Mouse (Mus musculus): Measurements from ENCODE around the gene Tmem253. TPM values are rescaled to one million over a fixed set of nuclear protein-coding genes. Genes with fewer than 3 reads are reported as not detected.
A peak's percentile ranks its signal among the peaks of the same experiment; 100 is the strongest.

Tmem253 gene
- total and polyA plus RNA-seq, 2 experiments from 2014 or later: 0.38 to 0.67 TPM

GRCm38 (mm10) chr14:51995219-51995871 lies 20.1 kb upstream of the Tmem253 start:
- no peak overlapping the region for H3K9ac ChIP-seq
- DNase-seq (no peak), ATAC-seq (no peak)
- no peak overlapping the region for H3K4me2 ChIP-seq (ENCODE audit: low read depth)
- no peaks in the 10 kb centered on the region for H3K4me1 ChIP-seq (ENCODE audit: insufficient read depth)
- WGBS: 77% methylated on average over 12 of the region's 12 CpGs
- H3K27me3 ChIP-seq (ENCODE audit: insufficient read depth, low read length): no peaks in the 10 kb centered on the region
- no peak overlapping the region for H3K4me3 ChIP-seq (ENCODE audit: low read depth, low read length)
- H3K27ac ChIP-seq (ENCODE audit: low read depth, low read length): no peak overlapping the region
- peaks cover 85% of the 10 kb centered on the region for H3K36me3 ChIP-seq (ENCODE audit: insufficient read depth)
- H3K9me3 ChIP-seq (ENCODE audit: low read length): no peaks in the 10 kb centered on the region
- no peak for TF ChIP-seq CTCF (IDR thresholded peaks at IDR 0.05; ENCODE audit: low read depth)

GRCm38 (mm10) chr14:51996231-51996841 lies 19.1 kb upstream of the Tmem253 start:
- 87% methylated on average over 13 of the region's 13 CpGs for WGBS
- H3K27ac ChIP-seq (ENCODE audit: low read depth, low read length): no peak overlapping the region
- H3K36me3 ChIP-seq (ENCODE audit: insufficient read depth): peaks cover 83% of the 10 kb centered on the region
- no peaks in the 10 kb centered on the region for H3K4me1 ChIP-seq (ENCODE audit: insufficient read depth)
- TF ChIP-seq CTCF (IDR thresholded peaks at IDR 0.05; ENCODE audit: low read depth): peak; percentile 44
- H3K27me3 ChIP-seq (ENCODE audit: insufficient read depth, low read length): no peaks in the 10 kb centered on the region
- no peak overlapping the region for H3K4me2 ChIP-seq (ENCODE audit: low read depth)
- no peaks in the 10 kb centered on the region for H3K9me3 ChIP-seq (ENCODE audit: low read length)
- no peak overlapping the region for H3K4me3 ChIP-seq (ENCODE audit: low read depth, low read length)
- H3K9ac ChIP-seq: no peak overlapping the region
- peak; percentile 33 for ATAC-seq
- DNase-seq: peak; percentile 35

- Histone ChIP-seq H3K4me1 (ENCODE audit: insufficient read depth) (no peaks in the 10 kb centered on the region), H3K4me3 (ENCODE audit: low read depth, low read length) (no peak overlapping the region), H3K27ac (ENCODE audit: low read depth, low read length) (no peak overlapping the region), H3K9ac (no peak overlapping the region), H3K36me3 (ENCODE audit: insufficient read depth) (peaks cover 81% of the 10 kb centered on the region), H3K4me2 (ENCODE audit: low read depth) (no peak overlapping the region), H3K27me3 (ENCODE audit: insufficient read depth, low read length) (no peaks in the 10 kb centered on the region), H3K9me3 (ENCODE audit: low read length) (no peaks in the 10 kb centered on the region)
- WGBS: 31% methylated on average over 17 of the region's 17 CpGs
- no peak for TF ChIP-seq CTCF (IDR thresholded peaks at IDR 0.05; ENCODE audit: low read depth)
- DNase-seq (no peak), ATAC-seq (peak; percentile 30)
Measured at GRCm38 (mm10) chr14:51996866-51997265, 18.6 kb upstream of the Tmem253 start.

GRCm38 (mm10) chr14:51997483-51997882 lies 18.0 kb upstream of the Tmem253 start:
- H3K4me3 ChIP-seq (ENCODE audit: low read depth, low read length): no peak overlapping the region
- no peaks in the 10 kb centered on the region for H3K9me3 ChIP-seq (ENCODE audit: low read length)
- peaks cover 82% of the 10 kb centered on the region for H3K36me3 ChIP-seq (ENCODE audit: insufficient read depth)

GRCm38 (mm10) chr14:52003981-52004495 lies 11.4 kb upstream of the Tmem253 start:
- H3K9me3 ChIP-seq (ENCODE audit: low read length): no peaks in the 10 kb centered on the region

More at GRCm38 (mm10) chr14:51997483-51997882, 18.0 kb upstream of the Tmem253 start:
- TF ChIP-seq CTCF (IDR thresholded peaks at IDR 0.05; ENCODE audit: low read depth): no peak
- WGBS: 93% methylated on average over 14 of the region's 14 CpGs
- Histone ChIP-seq H3K4me1 (ENCODE audit: insufficient read depth) (no peaks in the 10 kb centered on the region), H3K9ac (no peak overlapping the region), H3K27me3 (ENCODE audit: insufficient read depth, low read length) (no peaks in the 10 kb centered on the region), H3K27ac (ENCODE audit: low read depth, low read length) (no peak overlapping the region), H3K4me2 (ENCODE audit: low read depth) (no peak overlapping the region)
- no peak for ATAC-seq
- DNase-seq: no peak

GRCm38 (mm10) chr14:52005141-52005540 lies 10.3 kb upstream of the Tmem253 start:
- no peak overlapping the region for H3K4me2 ChIP-seq (ENCODE audit: low read depth)
- H3K4me3 ChIP-seq (ENCODE audit: low read depth, low read length): no peak overlapping the region
- 0 out of 2 replicates have a peak overlapping the region, but pooled peaks have one; percentile 58 for H3K9ac ChIP-seq
- TF ChIP-seq CTCF (IDR thresholded peaks at IDR 0.05; ENCODE audit: low read depth): no peak
- H3K9me3 ChIP-seq (ENCODE audit: low read length): no peaks in the 10 kb centered on the region
- ATAC-seq (no peak), DNase-seq (no peak)
- 58% methylated on average over 7 of the region's 7 CpGs for WGBS
- peak overlapping the region; percentile 88 for H3K27ac ChIP-seq (ENCODE audit: low read depth, low read length)
- peaks cover 28% of the 10 kb centered on the region for H3K4me1 ChIP-seq (ENCODE audit: insufficient read depth)
- peaks cover 42% of the 10 kb centered on the region for H3K36me3 ChIP-seq (ENCODE audit: insufficient read depth)
- no peaks in the 10 kb centered on the region for H3K27me3 ChIP-seq (ENCODE audit: insufficient read depth, low read length)

More at GRCm38 (mm10) chr14:52003981-52004495, 11.4 kb upstream of the Tmem253 start:
- WGBS: 4% methylated on average over 16 of the region's 16 CpGs
- Histone ChIP-seq H3K27me3 (ENCODE audit: insufficient read depth, low read length) (no peaks in the 10 kb centered on the region), H3K4me3 (ENCODE audit: low read depth, low read length) (peak overlapping the region; percentile 36), H3K4me1 (ENCODE audit: insufficient read depth) (peaks cover 18% of the 10 kb centered on the region; the same call in 1 of the 2 replicates), H3K4me2 (ENCODE audit: low read depth) (peak overlapping the region; percentile 66), H3K27ac (ENCODE audit: low read depth, low read length) (peak overlapping the region; percentile 88), H3K9ac (peak overlapping the region; percentile 58), H3K36me3 (ENCODE audit: insufficient read depth) (peaks cover 50% of the 10 kb centered on the region)
- ATAC-seq (peak; percentile 94), DNase-seq (peak; percentile 94)
- peak; percentile 25 for TF ChIP-seq CTCF (IDR thresholded peaks at IDR 0.05; ENCODE audit: low read depth)

GRCm38 (mm10) chr14:52005616-52006015 lies 9.8 kb upstream of the Tmem253 start:
- Histone ChIP-seq H3K27me3 (ENCODE audit: insufficient read depth, low read length) (no peaks in the 10 kb centered on the region), H3K4me2 (ENCODE audit: low read depth) (no peak overlapping the region), H3K36me3 (ENCODE audit: insufficient read depth) (peaks cover 37% of the 10 kb centered on the region), H3K4me1 (ENCODE audit: insufficient read depth) (peaks cover 30% of the 10 kb centered on the region), H3K9ac (no peak overlapping the region), H3K27ac (ENCODE audit: low read depth, low read length) (0 out of 2 replicates have a peak overlapping the region, but pooled peaks have one; percentile 88), H3K4me3 (ENCODE audit: low read depth, low read length) (no peak overlapping the region), H3K9me3 (ENCODE audit: low read length) (no peaks in the 10 kb centered on the region)
- WGBS: 72% methylated on average over 6 of the region's 6 CpGs
- no peak for TF ChIP-seq CTCF (IDR thresholded peaks at IDR 0.05; ENCODE audit: low read depth)
- DNase-seq: no peak
- no peak for ATAC-seq

Measured in forebrain, postnatal 0 days (tissue).